Mouse (Mus musculus) intestine, postnatal 0 days (tissue): ENCODE measurements around the gene Lsm4. TPM values are rescaled to one million over a fixed set of nuclear protein-coding genes. Genes with fewer than 3 reads are reported as not detected.
A peak's percentile ranks its signal among the peaks of the same experiment; 100 is the strongest.

Source experiments
- ATAC-seq: fragments of 200-750 bp; cut with Nextera tagmentation; 2 replicates; pipeline ENCODE4 v1.8.0; 2017; ENCODE audit warnings: mild to moderate bottlenecking, moderate TSS enrichment, moderate library complexity
- H3K27ac ChIP-seq: fragments of 300-500 bp; sonication (generic); 2 replicates; pipeline ENCODE4 v1.5.1; 2014; ENCODE audit warnings: mild to moderate bottlenecking, low read depth, low read length, moderate library complexity
- H3K27me3 ChIP-seq: fragments of 300-500 bp; sonication (generic); replicated peaks from 2 replicates; pipeline ENCODE4 v1.6.1; 2014; ENCODE audit warnings: low read length, mixed read lengths; ENCODE audit not compliant: control insufficient read depth, insufficient read depth
- H3K36me3 ChIP-seq: fragments of 300-500 bp; sonication (generic); 2 replicates; pipeline ENCODE4 v1.6.1; 2014; ENCODE audit warnings: mild to moderate bottlenecking, moderate library complexity; ENCODE audit not compliant: control insufficient read depth, insufficient read depth
- H3K4me1 ChIP-seq: fragments of 300-500 bp; sonication (generic); replicated peaks from 2 replicates; pipeline ENCODE4 v1.6.1; 2014; ENCODE audit warnings: antibody characterized with exemption, low read length, mixed read lengths; ENCODE audit not compliant: control insufficient read depth, insufficient read depth
- H3K4me2 ChIP-seq: fragments of 300-500 bp; sonication (generic); replicated peaks from 2 replicates; pipeline ENCODE4 v1.6.1; 2014; ENCODE audit warnings: low read depth, mild to moderate bottlenecking, moderate library complexity
- H3K4me3 ChIP-seq: fragments of 300-500 bp; sonication (generic); 2 replicates; pipeline ENCODE4 v1.5.1; 2014; ENCODE audit warnings: low read depth, low read length
- H3K9ac ChIP-seq: fragments of 300-500 bp; sonication (generic); 2 replicates; pipeline ENCODE4 v1.6.1; 2014; ENCODE audit warnings: mild to moderate bottlenecking, low read depth, low read length
- H3K9me3 ChIP-seq: fragments of 300-500 bp; sonication (generic); 2 replicates; pipeline ENCODE4 v1.6.1; 2016; ENCODE audit warnings: mixed run types; ENCODE audit not compliant: control insufficient read depth
- CTCF ChIP-seq: sonication (generic); IDR thresholded peaks from 2 replicates; pipeline ENCODE4 v1.5.1; 2016; ENCODE audit warnings: low read depth, mild to moderate bottlenecking, control low read depth, antibody characterized with exemption, moderate library complexity
- WGBS: fragments of 180-500 bp; shearing (Covaris S2); extraction: QIAGEN DNeasy Blood & Tissue Kit; methylation state at CpG from one replicate; pipeline ENCODE4 v1.1.7; 2014; 5-methylcytosine and 5-hydroxymethylcytosine counted together
- polyA plus RNA-seq: library from polyadenylated mRNA; unstranded; fragments of >200 nt; fragmentation: Nextera tagmentation; extraction: Ambion mirVana; gene quantifications from 2 replicates; pipeline ENCODE4 v1.2.1, GENCODE M21; 2015

The Lsm4 gene
- polyA plus RNA-seq, 1 experiment from 2014 or later, result 182 TPM

DNA sequence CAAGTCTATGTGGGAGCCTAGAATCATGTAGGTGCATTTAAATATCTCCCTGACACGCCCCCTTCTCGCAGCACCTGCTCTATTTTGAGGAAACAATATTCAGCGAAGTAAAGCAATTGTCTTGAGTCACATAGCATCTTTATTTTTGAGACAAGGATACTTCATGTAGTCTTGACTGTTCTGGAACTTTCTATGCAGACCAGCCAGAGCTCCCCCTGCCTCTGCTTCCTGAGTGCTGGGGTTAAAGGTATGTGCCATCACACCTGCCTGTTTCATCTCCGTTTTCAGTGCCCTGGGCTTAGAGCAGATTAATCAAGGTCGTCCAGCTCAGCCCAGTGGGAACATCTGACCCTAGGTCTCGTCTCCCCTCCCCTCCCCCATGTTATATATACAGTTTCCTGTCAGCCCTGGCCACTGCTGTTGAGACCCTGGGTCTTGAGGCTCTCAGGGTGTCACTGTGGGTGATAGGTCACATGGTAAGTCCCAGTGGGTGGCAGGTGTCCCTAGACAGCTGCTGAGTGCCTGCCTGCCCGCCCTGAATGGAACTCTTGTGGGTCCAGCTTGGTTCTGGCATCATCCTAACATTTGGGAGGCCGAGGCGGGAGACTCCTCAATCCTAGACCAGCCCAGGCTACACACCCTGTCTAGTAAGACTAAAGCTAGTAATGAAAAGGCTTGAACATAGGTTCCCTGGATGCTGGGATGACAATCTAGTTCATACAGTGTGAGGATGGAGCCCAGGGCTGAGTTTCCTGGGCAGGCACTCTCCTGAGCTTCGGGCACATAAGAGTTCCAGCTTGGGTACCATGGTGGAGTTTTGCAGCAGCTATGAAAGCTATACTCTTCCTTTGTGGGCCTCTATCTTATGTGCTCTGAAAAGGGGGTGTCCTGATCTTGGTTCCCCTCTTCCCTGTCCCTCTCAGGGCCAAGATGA lies 28.3 kb downstream of the Lsm4 start:
- Histone ChIP-seq H3K4me2 (peak overlapping the region; percentile 61), H3K4me3 (peak overlapping the region; percentile 63), H3K27ac (no peak overlapping the region; the same call in 1 of the 2 replicates), H3K36me3 (peaks cover 6% of the 10 kb centered on the region), H3K4me1 (peaks cover 15% of the 10 kb centered on the region), H3K9ac (peak overlapping the region; percentile 43), H3K9me3 (no peaks in the 10 kb centered on the region), H3K27me3 (no peaks in the 10 kb centered on the region)
- TF ChIP-seq CTCF, result no peak
- 46% methylated on average over 10 of the region's 10 CpGs for WGBS
- ATAC-seq, result no peak

DNA sequence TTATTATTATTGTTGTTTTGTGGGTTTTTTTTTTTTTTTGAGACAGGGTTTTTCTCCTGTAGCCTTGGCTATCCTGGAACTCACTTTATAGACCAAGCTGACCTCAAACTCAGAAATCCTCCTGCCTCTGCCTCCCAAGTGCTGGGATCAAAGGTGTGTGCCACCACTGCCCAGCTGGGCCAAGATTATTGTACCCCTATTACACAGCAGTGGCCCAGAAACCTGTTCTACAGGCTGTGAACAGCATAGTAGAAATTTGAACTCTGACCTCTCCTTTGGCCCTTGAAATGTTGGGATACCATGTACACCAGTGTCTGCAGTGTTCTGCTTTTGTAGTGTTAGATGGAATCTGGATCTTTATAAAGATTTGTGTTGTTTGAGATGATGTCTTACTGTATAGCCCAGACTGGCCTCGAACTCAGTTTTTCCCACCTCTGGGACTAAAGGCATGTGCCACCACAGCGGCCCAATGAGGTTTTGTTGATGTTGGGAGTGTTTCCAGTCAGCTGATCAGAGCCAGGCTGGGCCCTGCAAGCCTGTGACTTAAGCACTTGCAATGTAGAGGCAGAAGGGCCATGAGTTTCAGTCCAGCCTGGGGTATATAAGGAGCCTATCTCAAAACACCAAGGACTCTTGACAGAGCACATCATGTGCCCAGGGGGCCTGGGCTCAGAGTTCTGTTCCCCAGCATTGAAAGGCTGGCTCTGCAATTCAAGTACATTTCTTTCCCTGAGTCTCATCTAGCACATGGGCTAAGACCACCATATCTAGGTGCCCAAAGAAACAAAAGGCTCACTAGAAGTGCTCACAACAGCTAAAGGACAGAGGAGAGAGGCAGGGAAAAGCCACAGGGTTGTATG lies 29.2 kb downstream of the Lsm4 start:
- H3K27me3 ChIP-seq, result no peaks in the 10 kb centered on the region
- ATAC-seq, result no peak
- no peak overlapping the region for H3K27ac ChIP-seq
- no peak for TF ChIP-seq CTCF
- H3K4me3 ChIP-seq, result no peak overlapping the region
- no peaks in the 10 kb centered on the region for H3K9me3 ChIP-seq
- WGBS, result 67% methylated on average over 2 of the region's 2 CpGs
- peaks cover 6% of the 10 kb centered on the region for H3K36me3 ChIP-seq
- H3K4me1 ChIP-seq, result peaks cover 11% of the 10 kb centered on the region
- H3K4me2 ChIP-seq, result peak overlapping the region; percentile 61; the same call in 1 of the 2 replicates
- no peak overlapping the region for H3K9ac ChIP-seq

DNA sequence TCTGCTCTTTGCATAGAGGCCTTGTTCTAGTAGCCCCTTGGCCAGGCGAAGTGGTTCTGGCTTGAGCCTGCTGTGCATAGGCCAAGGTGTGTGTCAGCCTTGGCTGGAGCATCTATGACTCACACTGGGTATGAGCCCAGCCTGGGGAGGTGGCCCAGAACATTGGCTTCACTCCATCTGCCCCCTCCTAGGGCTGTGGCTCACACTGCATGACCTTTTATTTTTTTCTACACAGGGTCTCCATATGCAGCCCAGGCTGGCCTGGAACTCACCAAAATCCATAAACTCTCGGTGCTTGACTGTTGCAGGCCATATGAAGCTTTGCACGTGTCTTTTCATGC lies 29.8 kb downstream of the Lsm4 start:
- H3K9ac ChIP-seq, result no peak overlapping the region
- TF ChIP-seq CTCF, result no peak
- WGBS, result 73% methylated on average over 3 of the region's 3 CpGs
- H3K4me2 ChIP-seq, result no peak overlapping the region
- no peaks in the 10 kb centered on the region for H3K27me3 ChIP-seq
- no peak for ATAC-seq
- H3K9me3 ChIP-seq, result no peaks in the 10 kb centered on the region
- peaks cover 8% of the 10 kb centered on the region for H3K4me1 ChIP-seq
- H3K36me3 ChIP-seq, result peaks cover 6% of the 10 kb centered on the region
- no peak overlapping the region for H3K27ac ChIP-seq
- H3K4me3 ChIP-seq, result no peak overlapping the region

DNA sequence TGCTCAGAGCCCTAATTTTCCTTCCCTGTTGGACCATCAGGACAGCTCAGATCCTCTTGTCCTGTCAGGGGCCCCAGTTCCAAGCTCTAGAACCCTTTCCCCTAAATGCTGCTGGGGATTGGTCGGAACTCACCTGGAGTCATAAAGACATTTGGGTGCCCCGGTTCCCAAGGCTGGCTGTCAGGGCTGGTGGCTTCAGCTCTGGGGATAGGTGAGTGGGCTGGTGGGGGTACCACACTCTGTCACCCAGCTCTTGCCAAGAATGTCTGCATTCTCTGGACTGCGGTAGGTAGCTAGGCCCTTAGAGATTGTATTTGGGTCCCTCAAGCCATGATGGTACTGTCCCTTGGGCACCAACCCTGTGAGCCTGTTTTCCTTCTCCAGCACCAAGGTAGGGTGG lies 30.2 kb downstream of the Lsm4 start, which contains the start of gene Iqcn:
TSS of gene Iqcn (plus strand) at position 171 of the 400 bp plus-strand sequence.
- ATAC-seq, result no peak
- peaks cover 8% of the 10 kb centered on the region for H3K4me1 ChIP-seq
- H3K4me3 ChIP-seq, result no peak within 1 kb of the TSS
- H3K36me3 ChIP-seq, result peaks cover 6% of the 10 kb centered on the region
- H3K4me2 ChIP-seq, result 0 out of 2 replicates have a peak within 1 kb of the TSS, but pooled peaks have one; percentile 61
- no peaks in the 10 kb centered on the region for H3K27me3 ChIP-seq
- 82% methylated on average over 3 of the region's 3 CpGs for WGBS
- H3K9me3 ChIP-seq, result no peaks in the 10 kb centered on the region
- no peak within 1 kb of the TSS for H3K27ac ChIP-seq
- no peak for TF ChIP-seq CTCF
- no peak within 1 kb of the TSS for H3K9ac ChIP-seq

DNA sequence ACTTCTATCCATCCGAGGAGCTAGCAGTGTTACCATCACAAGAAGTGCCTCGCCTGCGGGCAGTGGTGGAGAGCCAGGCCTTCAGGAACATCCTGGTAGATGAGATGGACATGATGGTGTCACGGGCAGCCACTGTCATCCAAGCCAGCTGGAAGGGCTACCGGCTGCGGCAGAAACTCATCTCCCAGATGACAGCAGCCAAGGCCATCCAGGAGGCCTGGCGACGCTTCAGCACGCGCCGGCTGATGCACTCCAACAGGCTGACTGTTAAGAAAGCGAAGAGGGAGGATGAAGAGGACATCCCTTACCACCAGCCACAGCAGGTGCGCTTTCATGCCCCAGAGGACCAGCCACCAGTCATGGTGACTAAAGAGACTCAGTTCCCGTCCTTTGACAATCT lies 35.2 kb downstream of the Lsm4 start:
- no peaks in the 10 kb centered on the region; the same call in none of the 2 replicates for H3K36me3 ChIP-seq
- H3K9ac ChIP-seq, result no peak overlapping the region
- no peaks in the 10 kb centered on the region for H3K4me1 ChIP-seq
- no peak for TF ChIP-seq CTCF
- no peak overlapping the region for H3K4me2 ChIP-seq
- ATAC-seq, result no peak
- WGBS, result 88% methylated on average over 14 of the region's 14 CpGs
- no peak overlapping the region for H3K4me3 ChIP-seq
- H3K9me3 ChIP-seq, result no peaks in the 10 kb centered on the region
- no peaks in the 10 kb centered on the region for H3K27me3 ChIP-seq
- no peak overlapping the region for H3K27ac ChIP-seq

DNA sequence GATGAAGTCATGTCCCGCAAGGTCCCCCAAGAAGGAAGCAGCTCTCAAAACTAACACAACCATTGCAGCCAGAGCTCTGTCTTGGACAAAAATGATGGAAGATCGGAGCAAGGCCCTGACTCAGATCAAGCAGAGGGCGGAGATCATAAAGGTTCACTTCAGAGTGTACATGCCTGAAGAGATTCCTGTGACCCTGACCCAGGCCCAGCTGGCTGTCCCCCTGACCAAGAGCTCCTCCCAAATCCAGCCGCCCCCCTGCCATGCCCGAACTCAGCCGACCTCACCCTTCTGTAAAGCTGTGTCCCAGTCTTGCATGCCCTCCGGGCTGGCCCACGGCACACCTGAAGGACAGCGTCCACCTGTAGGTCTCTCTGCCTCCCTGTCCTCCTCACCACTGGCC lies 36.7 kb downstream of the Lsm4 start:
- ATAC-seq, result no peak
- WGBS, result 91% methylated on average over 9 of the region's 9 CpGs

More for the DNA sequence above, 36.7 kb downstream of the Lsm4 start:
- H3K4me2 ChIP-seq, result no peak overlapping the region
- H3K4me3 ChIP-seq, result no peak overlapping the region
- H3K36me3 ChIP-seq, result no peaks in the 10 kb centered on the region
- no peak overlapping the region for H3K27ac ChIP-seq
- no peak for TF ChIP-seq CTCF
- no peaks in the 10 kb centered on the region for H3K27me3 ChIP-seq
- H3K9ac ChIP-seq, result no peak overlapping the region
- no peaks in the 10 kb centered on the region for H3K4me1 ChIP-seq
- H3K9me3 ChIP-seq, result no peaks in the 10 kb centered on the region
